Mouse (Mus musculus) induced T-regulatory cell, adult 2 months (primary cell): ENCODE data around the gene Zfhx2.
A peak's percentile ranks its signal among the peaks of the same experiment; 100 is the strongest.
"Not testable (repeated sequence)": the region's sequence is repeated elsewhere in the genome, so short reads cannot be mapped to it uniquely, and the experiment has no call there.

ENCODE experiments used
- DNase-seq: peaks from one replicate; pipeline ENCODE4 v3.0.0-alpha.2; 2012; ENCODE audit warnings: low read depth

The Zfhx2 gene

GRCm38 (mm10) chr14:55043694-55044093 lies 48.4 kb downstream of the Zfhx2 start:
- DNase-seq, result not testable (repeated sequence)

GRCm38 (mm10) chr14:55032695-55033225 lies 59.4 kb downstream of the Zfhx2 start:
- DNase-seq, result no peak

GRCm38 (mm10) chr14:55029034-55029698 lies 63.0 kb downstream of the Zfhx2 start:
- peak; percentile 65 for DNase-seq

DNA sequence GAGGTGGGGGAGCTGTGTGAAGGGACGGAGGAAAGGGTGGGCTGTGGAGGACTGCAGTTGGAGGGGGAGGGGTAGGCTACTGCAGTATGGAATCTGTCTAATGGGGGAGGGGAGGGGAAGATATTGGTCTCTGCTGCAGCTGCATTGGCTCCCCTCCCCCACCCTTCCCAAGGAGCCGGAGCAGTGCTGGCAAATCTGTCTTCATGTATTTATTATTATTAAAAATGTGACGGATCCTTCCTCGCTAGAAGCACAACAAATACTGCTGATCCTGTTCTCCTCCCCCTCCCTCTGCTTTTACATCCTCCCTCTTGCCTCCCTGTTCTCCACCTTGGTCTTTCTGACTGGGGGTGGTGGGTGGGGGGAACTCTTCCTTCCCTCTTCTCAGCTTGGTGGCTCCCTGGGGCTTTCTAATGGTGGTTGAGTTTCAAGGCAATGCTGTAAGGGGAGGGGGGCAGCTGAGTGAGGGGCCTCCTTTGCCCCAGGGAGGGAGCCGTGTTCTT lies 63.7 kb downstream of the Zfhx2 start:
- DNase-seq, result no peak

- DNase-seq, result no peak
These were observed 64.5 kb downstream of the Zfhx2 start for GRCm38 (mm10) chr14:55027653-55028052.

- DNase-seq, result no peak
These were observed 64.9 kb downstream of the Zfhx2 start for GRCm38 (mm10) chr14:55027251-55027650.

DNA sequence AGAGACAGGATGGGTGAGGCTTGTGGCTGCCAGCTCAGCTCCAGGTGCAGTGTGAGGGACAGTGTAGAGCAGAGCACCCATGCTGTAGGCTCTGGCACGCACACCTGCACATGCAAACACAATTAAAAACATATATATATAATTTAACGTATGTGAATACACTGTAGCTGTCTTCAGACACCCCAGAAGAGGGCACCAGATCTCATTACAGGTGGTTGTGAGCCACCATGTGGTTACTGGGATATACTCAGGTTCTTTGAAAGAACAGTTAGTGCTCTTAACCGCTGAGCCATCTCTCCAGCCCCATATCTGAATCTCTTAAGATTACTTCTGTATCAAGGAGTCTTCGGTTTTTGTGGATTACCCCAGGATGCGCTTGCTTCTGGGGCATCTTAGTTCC lies 66.6 kb downstream of the Zfhx2 start:
- DNase-seq, result peak; percentile 44

DNA sequence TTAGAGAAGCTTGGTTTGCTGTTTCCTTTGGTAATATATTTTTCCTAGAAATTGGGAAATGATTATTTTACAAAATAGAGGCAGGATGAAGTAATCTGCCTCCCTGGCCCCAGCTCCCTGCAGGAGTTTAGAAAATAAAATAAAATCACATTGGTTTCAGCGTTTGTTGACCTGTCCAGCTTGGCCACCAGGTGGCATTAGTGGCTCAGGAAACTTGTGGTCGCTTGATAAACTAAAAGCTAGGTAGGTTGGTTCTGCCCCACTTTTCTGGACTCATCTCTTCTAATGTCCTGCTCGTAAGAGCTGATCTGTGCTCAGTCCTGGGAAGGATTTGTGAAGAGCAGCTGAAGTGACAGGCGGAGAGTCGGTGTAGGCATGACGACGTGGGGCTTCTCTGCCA lies 67.9 kb downstream of the Zfhx2 start:
- DNase-seq, result peak; percentile 73

GRCm38 (mm10) chr14:55023011-55023410 lies 69.1 kb downstream of the Zfhx2 start:
- no peak for DNase-seq

- no peak for DNase-seq
These were observed 71.7 kb downstream of the Zfhx2 start for GRCm38 (mm10) chr14:55020394-55020793.

DNA sequence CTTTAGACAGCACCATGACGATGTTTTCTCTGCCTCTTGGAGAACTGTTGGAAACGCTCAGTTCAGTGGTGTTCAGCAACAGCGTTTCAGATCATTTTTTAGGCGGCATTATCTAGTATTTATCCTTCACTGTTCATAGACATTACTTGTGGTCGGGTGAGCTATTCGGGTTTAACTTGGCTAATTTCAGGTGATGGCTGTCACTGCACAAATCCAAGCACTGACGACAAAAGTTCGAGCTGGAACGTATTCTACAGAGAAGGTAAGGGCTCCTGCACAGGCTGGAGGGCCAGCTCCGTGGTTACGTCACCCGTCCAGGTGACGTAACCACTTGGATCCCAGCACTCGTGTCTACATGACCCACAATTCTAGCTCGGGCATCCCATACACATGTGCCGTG lies 75.2 kb downstream of the Zfhx2 start:
- no peak for DNase-seq

DNA sequence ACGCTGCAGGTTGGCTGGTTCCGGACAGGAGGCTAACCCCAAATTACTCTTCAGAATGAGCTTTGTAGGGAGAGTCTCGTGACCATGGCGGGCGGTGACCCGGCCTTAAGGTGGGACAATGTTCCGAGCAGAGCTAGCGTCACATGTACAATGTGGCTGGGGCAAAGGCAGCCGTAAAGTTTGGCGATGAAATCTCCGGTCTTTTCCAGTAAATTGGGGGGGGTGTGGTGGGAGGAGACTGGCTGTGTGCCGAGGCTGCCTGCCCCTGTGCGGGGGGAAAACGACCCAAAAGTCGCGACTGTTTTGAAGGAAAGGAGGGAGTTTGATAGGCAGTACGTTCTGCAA lies 76.4 kb downstream of the Zfhx2 start:
- no peak for DNase-seq

DNA sequence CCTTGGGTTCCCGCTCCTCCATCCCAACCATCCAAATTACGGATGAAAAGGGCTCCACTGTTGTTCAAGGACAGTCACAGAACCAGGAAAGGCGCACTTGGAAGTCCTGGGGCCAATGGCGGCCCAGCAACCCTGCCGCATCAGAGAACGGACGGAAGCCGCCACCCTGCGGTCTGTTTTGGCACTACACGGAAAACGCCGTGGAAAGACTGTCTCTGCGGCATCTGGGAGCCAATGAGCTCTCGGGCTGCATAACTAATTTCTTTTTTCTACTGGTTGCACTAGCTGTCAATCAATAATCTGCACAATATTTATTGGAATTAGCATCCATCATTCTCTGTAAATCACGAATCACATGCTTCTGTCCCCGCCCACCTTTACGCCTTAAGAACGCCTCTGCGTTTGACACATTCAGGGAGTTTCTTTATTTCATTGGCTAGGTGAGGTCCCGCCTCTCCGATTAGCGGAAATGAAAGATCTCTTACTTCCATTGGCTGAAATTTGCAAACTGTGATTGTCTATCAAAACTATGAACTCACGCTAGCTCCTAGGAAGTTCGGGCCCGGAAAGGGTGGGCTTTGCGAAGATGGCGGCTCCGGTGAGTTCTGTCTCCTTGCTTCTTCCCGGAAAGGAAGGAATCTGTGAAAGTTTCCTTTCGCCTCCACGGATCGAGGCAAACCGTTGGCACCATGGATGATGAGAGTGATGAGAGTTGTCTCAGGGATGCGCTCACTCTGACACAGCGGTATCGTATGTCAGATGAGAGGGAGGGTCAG lies 76.9 kb downstream of the Zfhx2 start, which contains the start of gene Ngdn:
Ngdn (plus strand) TSS at position 464 of the 776 bp plus-strand sequence.
- DNase-seq, result peak; percentile 99

DNA sequence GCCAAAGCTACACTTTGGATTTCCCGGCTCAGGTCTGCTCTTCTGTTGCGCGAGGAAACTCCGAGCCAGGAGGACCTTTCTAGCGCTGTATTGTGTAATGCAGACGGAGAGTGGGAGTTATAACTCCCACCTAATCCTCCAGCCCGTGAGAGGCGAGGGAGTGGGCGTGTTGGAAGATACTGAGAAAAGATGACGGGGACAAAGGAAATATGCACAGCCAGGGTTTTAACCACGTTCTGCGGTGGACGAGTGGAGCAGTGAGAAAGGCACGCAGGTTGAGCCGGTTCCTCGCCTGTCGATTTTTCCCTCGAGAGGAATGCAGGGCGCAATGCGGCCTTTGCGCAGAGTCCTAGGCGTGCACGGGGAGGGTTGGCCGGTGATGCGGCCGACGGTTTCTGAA lies 77.5 kb downstream of the Zfhx2 start:
- DNase-seq, result no peak

DNA sequence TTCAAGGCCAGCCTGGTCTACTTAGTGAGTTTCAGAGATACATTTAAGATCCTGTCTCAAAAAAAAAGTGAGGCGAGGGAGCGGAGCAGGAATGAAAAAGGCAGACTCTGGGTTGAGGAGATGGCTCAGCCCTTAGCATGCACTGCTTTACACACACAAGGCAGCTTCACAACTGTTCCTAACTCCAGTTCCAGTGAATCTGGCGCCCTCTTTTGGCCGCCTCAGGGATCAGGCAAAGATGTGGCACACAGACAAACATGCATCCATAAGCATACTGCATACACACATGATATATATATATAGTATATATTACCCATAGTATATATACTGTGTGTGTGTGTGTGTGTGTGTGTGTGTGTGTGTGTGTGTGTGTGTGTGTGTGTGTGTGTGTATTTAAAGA lies 81.0 kb downstream of the Zfhx2 start:
- peak; percentile 53 for DNase-seq
